ENCODE assay signal across 8 mouse cellular contexts in the genomic region with DNA sequence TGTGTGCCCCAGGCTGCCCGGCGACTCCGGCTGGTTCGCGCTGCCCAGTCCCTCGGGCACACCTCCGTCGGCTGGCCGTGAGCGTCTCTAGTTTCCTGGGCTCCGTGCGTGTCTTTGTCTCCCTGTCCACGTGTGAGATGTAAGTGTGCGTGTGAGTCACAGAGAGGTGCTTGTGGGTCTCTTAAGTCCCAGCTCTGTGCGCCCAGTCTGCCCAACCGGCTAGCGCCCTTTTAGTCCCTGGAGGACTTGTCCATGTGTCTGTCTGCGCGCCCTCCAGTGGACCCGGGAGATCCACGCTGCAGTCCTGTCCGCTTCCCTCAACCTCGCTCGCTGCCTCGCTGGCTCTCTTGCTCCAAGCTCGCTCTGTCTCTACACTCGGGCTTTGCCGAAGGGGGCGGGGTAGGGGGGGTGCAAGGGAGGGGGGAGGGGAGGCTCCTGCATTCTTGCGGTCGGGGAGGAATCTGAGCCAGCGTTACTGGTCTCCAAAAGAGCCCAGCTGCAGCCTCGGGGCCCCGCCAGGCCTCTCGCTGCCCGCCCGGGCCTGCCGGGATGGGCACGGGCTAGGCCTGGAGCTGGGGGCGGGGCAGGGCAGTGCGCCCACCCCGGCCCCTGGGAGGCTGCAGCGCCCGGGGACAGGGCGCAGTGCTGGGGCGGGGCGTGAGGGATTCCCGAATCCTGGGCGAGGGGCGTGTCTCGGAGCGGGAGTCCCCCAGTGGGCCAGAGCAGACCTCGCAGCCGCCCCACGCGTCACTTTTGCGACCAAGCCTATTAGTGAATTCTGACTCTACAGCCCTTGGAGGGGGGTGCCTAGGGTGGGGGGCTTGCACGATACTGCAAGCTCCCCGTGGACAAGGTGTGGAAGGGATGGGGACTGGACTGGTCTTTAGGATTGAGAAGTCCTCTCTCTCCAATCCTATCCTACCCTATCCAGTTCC. TPM values are rescaled to one million over a fixed set of nuclear protein-coding genes. Genes with fewer than 3 reads are reported as not detected.
A peak's percentile ranks its signal among the peaks of the same experiment; 100 is the strongest.
DNase-seq lines count a peak whose midpoint lies in the region; ATAC-seq and TF ChIP-seq lines count a peak whose summit lies in the region.

No protein-coding gene starts in this region.

- peak; percentile 61 for TF ChIP-seq CTCF in hindbrain, postnatal 0 days (IDR thresholded peaks at IDR 0.05; ENCODE audit: low read depth)
- TF ChIP-seq CTCF in liver, adult 2 months (IDR thresholded peaks at IDR 0.05; ENCODE audit: low read depth, low read length) = peak; percentile 75
- TF ChIP-seq CTCF in midbrain, postnatal 0 days (IDR thresholded peaks at IDR 0.05) = peak; percentile 56

- H3K27me3 ChIP-seq in hindbrain, postnatal 0 days (ENCODE audit: insufficient read depth, low read length) = no peaks in the 10 kb centered on the region
- H3K27me3 ChIP-seq in liver, adult 2 months (ENCODE audit: control insufficient read depth, insufficient read depth, low read length) = no peaks in the 10 kb centered on the region
- no peaks in the 10 kb centered on the region for H3K27me3 ChIP-seq in midbrain, postnatal 0 days (ENCODE audit: insufficient read depth, low read length)

- H3K79me2 ChIP-seq in liver, adult 2 months (ENCODE audit: control insufficient read depth, insufficient read depth, low read length) = peaks cover 24% of the 10 kb centered on the region

- peaks cover 50% of the 10 kb centered on the region for H3K4me1 ChIP-seq in hindbrain, postnatal 0 days (ENCODE audit: insufficient read depth, low read length)
- peaks cover 31% of the 10 kb centered on the region for H3K4me1 ChIP-seq in liver, adult 2 months (ENCODE audit: control insufficient read depth, insufficient read depth, low read length)
- peaks cover 20% of the 10 kb centered on the region; the same call in 1 of the 2 replicates for H3K4me1 ChIP-seq in midbrain, postnatal 0 days (ENCODE audit: insufficient read depth, low read length)

- peak overlapping the region; percentile 58 for H3K9ac ChIP-seq in hindbrain, postnatal 0 days (replicated peaks; ENCODE audit: low read length)
- H3K9ac ChIP-seq in liver, adult 2 months (ENCODE audit: low read depth, low read length) = peak overlapping the region; percentile 25
- H3K9ac ChIP-seq in midbrain, postnatal 0 days (replicated peaks; ENCODE audit: low read length, poor library complexity, severe bottlenecking) = peak overlapping the region; percentile 70

- ATAC-seq in hindbrain, postnatal 0 days = peak; percentile 84
- peak; percentile 69 for ATAC-seq in midbrain, postnatal 0 days (ENCODE audit: low FRiP score)

- no peak for TF ChIP-seq POLR2A in liver, adult 2 months (IDR thresholded peaks at IDR 0.05; ENCODE audit: extremely low read depth, insufficient read depth, low read length)

- peak overlapping the region; percentile 33 for H3K4me3 ChIP-seq in hindbrain, postnatal 0 days (ENCODE audit: low read length)
- H3K4me3 ChIP-seq in liver, adult 2 months (ENCODE audit: insufficient read depth, low read depth, low read length) = peak overlapping the region; percentile 24; the same call in 1 of the 2 replicates
- H3K4me3 ChIP-seq in midbrain, postnatal 0 days (ENCODE audit: low read depth, low read length) = peak overlapping the region; percentile 37

- H3K36me3 ChIP-seq in hindbrain, postnatal 0 days (ENCODE audit: insufficient read depth, low read length) = 0 out of 2 replicates have a peak, but pooled peaks cover 3% of the 10 kb centered on the region
- H3K36me3 ChIP-seq in liver, adult 2 months (ENCODE audit: control insufficient read depth, insufficient read depth, low read length) = peaks cover 13% of the 10 kb centered on the region
- no peaks in the 10 kb centered on the region for H3K36me3 ChIP-seq in midbrain, postnatal 0 days (ENCODE audit: insufficient read depth, low read length)

- H3K9me3 ChIP-seq in hindbrain, postnatal 0 days (ENCODE audit: low read length) = no peaks in the 10 kb centered on the region
- H3K9me3 ChIP-seq in midbrain, postnatal 0 days (ENCODE audit: low read length) = no peaks in the 10 kb centered on the region

- peak overlapping the region; percentile 74 for H3K4me2 ChIP-seq in hindbrain, postnatal 0 days (ENCODE audit: low read depth, low read length)
- H3K4me2 ChIP-seq in midbrain, postnatal 0 days (ENCODE audit: low read depth, low read length, poor library complexity, severe bottlenecking) = peak overlapping the region; percentile 86

- peak; percentile 80 for DNase-seq in ovary, adult 18-20 months (ENCODE audit: low spot score)
- DNase-seq in ovary, postnatal 14 days (ENCODE audit: low spot score) = no peak
- DNase-seq in cerebellum, adult 8-10 months = peak; percentile 61
- DNase-seq in gastrocnemius, adult 18-20 months (ENCODE audit: low spot score) = peak; percentile 80
- DNase-seq in hindbrain, postnatal 0 days (ENCODE audit: low spot score) = peak; percentile 85
- DNase-seq in liver, adult 2 months (ENCODE audit: extremely low read depth, low read depth, low spot score) = peak; percentile 62
- DNase-seq in midbrain, postnatal 0 days (ENCODE audit: low spot score) = peak; percentile 79
- peak; percentile 52 to 62 for DNase-seq in thymus, postnatal 36 days

- peak overlapping the region; percentile 80 for H3K27ac ChIP-seq in hindbrain, postnatal 0 days
- H3K27ac ChIP-seq in liver, adult 2 months (replicated peaks; ENCODE audit: insufficient read depth, low read depth, low read length) = 0 out of 2 replicates have a peak overlapping the region, but pooled peaks have one; percentile 3
- peak overlapping the region; percentile 81 for H3K27ac ChIP-seq in midbrain, postnatal 0 days (ENCODE audit: low read depth, low read length)

- under 1% methylated on average over 58 of the region's 59 CpGs for WGBS in hindbrain, postnatal 0 days
- WGBS in liver, adult 2 months = 37% methylated on average over 58 of the region's 59 CpGs
- WGBS in midbrain, postnatal 0 days = 3% methylated on average over 58 of the region's 59 CpGs

RNA-seq across cellular contexts. Expression of a gene that starts 16.1 kb away (rescaled TPM):
- 10 to 100 TPM; 36.0 to 36.6 TPM for total RNA-seq in gastrocnemius, adult 18-20 months (2021)
- 32.7 and 44.5 TPM in 2 replicates for total RNA-seq in hindbrain, postnatal 0 days (2014; rRNA removed)
- 7.8 and 8.4 TPM in 2 replicates for polyA plus RNA-seq in hindbrain, postnatal 0 days (2015; fragmentation: Nextera tagmentation; extraction: Ambion mirVana)
- 5.4 and 5.9 TPM in 2 replicates for total RNA-seq in liver, adult 2 months (2014; rRNA removed)
- polyA plus RNA-seq in liver, adult 2 months (2012; rRNA removed) = 26.0 and 27.9 TPM in 2 replicates
- 42.1 and 61.1 TPM in 2 replicates for total RNA-seq in midbrain, postnatal 0 days (2014; rRNA removed)
- 10.0 and 10.4 TPM in 2 replicates for polyA plus RNA-seq in midbrain, postnatal 0 days (2015; fragmentation: Nextera tagmentation; extraction: Ambion mirVana)

RNA-seq across cellular contexts. Expression of a gene that starts 43.9 kb away (rescaled TPM):
- under 1 TPM; 0.43 to 0.83 TPM for total RNA-seq in gastrocnemius, adult 18-20 months (2021)
- not detected in 2 replicates for total RNA-seq in hindbrain, postnatal 0 days (2014; rRNA removed)
- not detected in 2 replicates for polyA plus RNA-seq in hindbrain, postnatal 0 days (2015; fragmentation: Nextera tagmentation; extraction: Ambion mirVana)
- not detected in 2 replicates for total RNA-seq in liver, adult 2 months (2014; rRNA removed)
- polyA plus RNA-seq in liver, adult 2 months (2012; rRNA removed) = not detected in 2 replicates
- total RNA-seq in midbrain, postnatal 0 days (2014; rRNA removed) = not detected in 2 replicates
- polyA plus RNA-seq in midbrain, postnatal 0 days (2015; fragmentation: Nextera tagmentation; extraction: Ambion mirVana) = not detected in 2 replicates

RNA-seq across cellular contexts. Expression of a gene that starts 57.8 kb away (rescaled TPM):
- total RNA-seq in gastrocnemius, adult 18-20 months (2021) = not detected
- not detected in 2 replicates for total RNA-seq in hindbrain, postnatal 0 days (2014; rRNA removed)
- polyA plus RNA-seq in hindbrain, postnatal 0 days (2015; fragmentation: Nextera tagmentation; extraction: Ambion mirVana) = not detected in 2 replicates
- not detected in 2 replicates for total RNA-seq in liver, adult 2 months (2014; rRNA removed)
- not detected in 2 replicates for polyA plus RNA-seq in liver, adult 2 months (2012; rRNA removed)
- total RNA-seq in midbrain, postnatal 0 days (2014; rRNA removed) = not detected in 2 replicates
- polyA plus RNA-seq in midbrain, postnatal 0 days (2015; fragmentation: Nextera tagmentation; extraction: Ambion mirVana) = not detected in 2 replicates

Comparison
In these comparisons a context has a peak if more than half of its experiments do, and no peak if none do; other contexts are left out.
1. H3K27ac ChIP-seq: peak in every context shown above with its lines; median percentile 81 in midbrain, postnatal 0 days; 80 in hindbrain, postnatal 0 days; 3 in liver, adult 2 months.